Mouse (Mus musculus) frontal cortex, adult 2 months (tissue): ENCODE data around the gene Rad23a. TPM values are rescaled to one million over a fixed set of nuclear protein-coding genes. Genes with fewer than 3 reads are reported as not detected.

Experiments used
- DNase-seq, 2 experiments: peaks; one replicate each; pipeline ENCODE4 v3.0.0; 2022; ENCODE audit warnings: low spot score in 1 of 2; ENCODE audit errors: extremely low spot score in 1 of 2
- polyA plus RNA-seq: library from polyadenylated mRNA; depleted of rRNA; stranded (reverse); fragments of >200 nt; gene quantifications from 2 replicates; pipeline ENCODE4 v1.2.3, GENCODE M21; 2012; rRNA removed

Rad23a gene
- polyA plus RNA-seq: 75.2 and 80.5 TPM in 2 replicates

GRCm38 (mm10) chr8:84840248-84840999 lies at the start of gene Rad23a:
TSS of gene Rad23a (minus strand) at chr8:84840665.
- DNase-seq: peak; percentile 87 to 94

- no peak for DNase-seq
Measured at GRCm38 (mm10) chr8:84889141-84889540, 48.7 kb upstream of the Rad23a start.

GRCm38 (mm10) chr8:84888280-84888679 lies 47.8 kb upstream of the Rad23a start:
- no peak for DNase-seq

- DNase-seq: no peak
Measured at GRCm38 (mm10) chr8:84884728-84885127, 44.3 kb upstream of the Rad23a start.

GRCm38 (mm10) chr8:84878915-84879314 lies 38.5 kb upstream of the Rad23a start:
- no peak for DNase-seq

- no peak for DNase-seq
Measured at GRCm38 (mm10) chr8:84877297-84878035, 37.0 kb upstream of the Rad23a start.

- no peak for DNase-seq
Measured at GRCm38 (mm10) chr8:84874339-84874738, 33.9 kb upstream of the Rad23a start.

- no peak for DNase-seq
Measured at GRCm38 (mm10) chr8:84873016-84873415, 32.6 kb upstream of the Rad23a start.

GRCm38 (mm10) chr8:84872309-84872965 lies 32.0 kb upstream of the Rad23a start:
- no peak for DNase-seq

GRCm38 (mm10) chr8:84871376-84872308 lies 31.2 kb upstream of the Rad23a start, which contains the start of gene Syce2:
TSS of gene Syce2 (plus strand) at chr8:84872111.
- DNase-seq: peak in 1 of 2 experiments; percentile 53

GRCm38 (mm10) chr8:84856864-84857441 lies 16.5 kb upstream of the Rad23a start, which contains the start of gene Farsa:
TSS of gene Farsa (plus strand) at chr8:84856989.
- DNase-seq: peak; percentile 80 to 97

GRCm38 (mm10) chr8:84856434-84856833 lies 16.0 kb upstream of the Rad23a start:
- DNase-seq: no peak

- no peak for DNase-seq
Measured at GRCm38 (mm10) chr8:84847684-84848435, 7.4 kb upstream of the Rad23a start.

GRCm38 (mm10) chr8:84846722-84847572 lies 6.5 kb upstream of the Rad23a start, which contains the start of gene Calr:
TSS of gene Calr (minus strand) at chr8:84846934.
- peak; percentile 100 for DNase-seq

- no peak for DNase-seq
Measured at GRCm38 (mm10) chr8:84846094-84846721, 5.7 kb upstream of the Rad23a start.

GRCm38 (mm10) chr8:84845355-84846093 lies 5.1 kb upstream of the Rad23a start:
- DNase-seq: peak in 1 of 2 experiments; percentile 48
